Mouse (Mus musculus) mouse embryonic stem cell (cell line): Measurements from ENCODE around the gene D11Wsu47e.

Experiments
- in situ Hi-C, 2 experiments: fragments of 300-500 bp; cut with MboI; formaldehyde crosslinking; loops; 1 replicate in 1 of 2; 3 replicates in 1 of 2; pipeline ENCODE4 v1.14.3; 2019 to 2020; ENCODE audit warnings: low sequenced_read_pairs in 2 of 2, low pct_unique_long_range_greater_than_20kb in 1 of 2, mixed read lengths in 1 of 2; ENCODE audit not compliant: unreplicated experiment in 1 of 2

The D11Wsu47e gene

DNA sequence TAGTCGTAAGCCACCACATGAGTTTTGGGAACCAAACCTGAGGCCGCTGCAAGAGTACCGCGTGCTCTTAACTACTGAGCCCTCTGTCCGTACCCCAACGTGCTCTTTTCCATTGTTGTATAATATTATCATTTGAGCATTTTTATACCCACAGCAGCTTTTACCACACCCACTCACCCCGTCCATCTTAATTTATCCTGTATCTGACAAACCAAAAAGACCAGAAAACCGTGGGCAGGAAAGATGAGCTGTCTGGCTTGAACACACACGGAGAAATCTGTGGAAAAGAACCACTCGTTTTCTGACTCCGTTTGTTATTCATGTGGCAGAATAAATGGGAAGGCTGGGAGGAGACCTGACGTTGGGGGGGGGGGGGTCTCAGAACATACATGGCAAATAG, 6.3 kb downstream of the D11Wsu47e start:
- in situ Hi-C loops, result no loop called here

DNA sequence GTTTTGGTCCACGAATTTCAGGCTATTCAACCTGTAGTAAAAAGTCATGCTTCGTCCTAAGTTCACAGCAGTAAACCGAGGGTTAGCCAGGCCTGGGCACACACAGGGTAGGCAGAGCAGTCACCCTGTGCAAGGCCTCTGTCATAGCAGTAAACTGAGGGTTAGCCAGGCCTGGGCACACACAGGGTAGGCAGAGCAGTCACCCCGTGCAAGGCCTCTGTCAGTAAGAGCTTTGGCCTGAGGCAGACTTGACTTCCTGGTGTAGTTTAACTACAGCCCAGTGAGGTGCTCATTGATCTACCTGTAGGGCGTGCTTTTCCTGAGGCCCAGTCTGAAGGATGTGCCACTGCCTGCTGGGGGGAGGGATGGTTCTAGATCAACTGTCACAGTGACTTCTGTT, 7.1 kb downstream of the D11Wsu47e start:
- in situ Hi-C loops, result no loop called here

DNA sequence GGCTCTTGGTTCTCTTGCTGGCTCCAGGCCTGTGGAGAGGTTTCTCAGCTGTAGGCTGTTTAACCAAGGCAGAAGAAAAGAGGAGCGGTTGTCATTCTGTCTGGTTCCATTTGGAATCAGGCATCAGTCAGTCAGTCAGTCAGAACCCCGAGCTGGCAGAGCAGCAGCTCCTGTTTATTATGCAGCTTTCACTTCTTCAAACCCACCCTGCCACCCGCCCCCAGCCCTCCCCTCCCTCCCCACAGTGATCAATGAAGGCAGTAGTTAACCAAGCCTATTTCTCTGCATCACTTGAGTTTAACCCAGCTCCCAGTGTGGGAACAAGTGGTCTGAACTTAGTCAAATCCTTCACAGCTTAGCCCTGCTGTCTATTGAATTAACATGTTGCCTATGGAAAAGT, 7.6 kb downstream of the D11Wsu47e start:
- in situ Hi-C loops, result no loop called here

DNA sequence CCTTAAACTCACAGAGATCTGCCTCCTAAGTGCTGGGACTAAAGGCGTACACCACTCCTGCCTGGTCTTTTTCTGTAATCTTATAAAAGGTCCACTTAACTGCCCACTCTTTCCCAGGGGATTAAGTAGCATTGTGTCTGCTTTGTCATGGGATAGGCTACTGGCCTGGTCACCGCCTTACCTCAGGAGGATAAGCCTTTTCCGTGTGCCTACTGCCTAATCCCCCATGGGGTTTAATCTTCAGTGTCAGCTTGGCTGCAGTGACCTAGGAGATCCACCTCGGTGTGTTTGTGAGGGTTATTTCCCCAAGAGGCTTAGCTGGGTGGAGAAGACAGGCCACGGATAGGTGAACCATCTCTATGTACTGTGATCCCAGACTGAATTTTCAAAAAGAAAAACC, 13.4 kb downstream of the D11Wsu47e start:
- in situ Hi-C loops, result no loop called here

DNA sequence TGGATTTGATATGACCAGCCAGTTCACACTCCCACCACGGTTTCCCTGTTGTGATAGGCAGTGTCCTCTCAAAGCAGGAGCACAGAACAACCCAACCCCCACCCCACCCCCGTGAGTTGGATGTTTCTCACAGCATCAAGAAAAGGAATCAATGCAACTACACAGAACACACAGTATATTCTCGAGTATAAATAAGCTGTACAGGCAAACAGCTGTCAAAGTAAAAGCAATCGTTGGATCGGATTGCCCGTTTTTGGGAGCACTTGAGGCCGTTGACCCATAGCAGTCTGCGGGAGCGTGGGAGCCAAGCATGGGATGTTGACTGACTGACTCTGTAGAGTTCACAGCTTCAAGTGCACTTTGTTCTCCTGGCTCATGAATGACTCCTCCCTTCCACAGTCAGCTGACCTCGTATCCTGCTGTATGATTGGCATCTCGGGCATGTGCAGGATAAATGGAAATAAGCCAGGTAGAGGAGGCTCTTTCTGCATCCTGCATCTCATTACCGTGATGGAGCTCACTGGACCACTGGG, 13.9 kb downstream of the D11Wsu47e start:
- in situ Hi-C loops, result no loop called here

DNA sequence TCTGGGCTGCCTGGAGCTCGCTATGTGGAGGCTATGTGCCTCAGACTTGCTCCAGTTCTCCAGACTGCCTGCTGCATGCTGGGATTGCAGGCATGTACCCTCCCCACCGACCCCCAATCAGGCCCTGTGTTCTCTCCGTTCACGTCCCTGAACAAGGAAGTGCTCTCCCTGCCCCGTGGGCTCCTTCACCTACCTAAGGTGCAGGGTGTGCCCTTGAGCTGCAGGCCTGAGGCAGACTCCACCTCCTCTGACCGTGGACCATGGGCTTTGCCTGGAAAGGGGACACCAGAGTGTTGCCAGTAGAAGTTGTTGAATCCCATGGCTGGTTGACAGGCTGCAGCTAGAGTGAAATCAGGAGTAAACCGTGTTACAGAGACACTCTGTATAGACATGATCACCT, 15.4 kb downstream of the D11Wsu47e start:
- in situ Hi-C loops, result loop anchor here (5.0 kb wide), 1 partner anchor 113 kb away; no protein-coding TSS in a partner anchor

DNA sequence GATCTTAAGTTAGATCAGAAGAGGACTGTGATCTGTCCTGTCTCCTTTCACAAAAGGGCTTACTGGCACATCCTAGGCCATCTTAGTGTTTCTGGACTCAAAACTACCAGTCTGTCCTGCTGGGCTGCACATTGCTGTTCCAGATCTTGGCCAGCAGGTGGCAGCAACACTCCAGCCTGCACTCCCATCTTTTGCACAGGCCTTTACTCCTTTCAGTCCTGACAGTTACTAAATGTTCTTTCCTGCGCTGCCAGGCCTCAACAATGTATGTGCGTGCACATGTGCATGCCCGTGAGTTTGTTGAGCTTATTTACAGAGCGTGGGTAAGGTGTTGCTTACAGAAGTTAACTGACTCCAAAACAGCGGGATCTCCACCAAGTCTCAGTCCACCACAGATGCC, 19.5 kb downstream of the D11Wsu47e start:
- in situ Hi-C loops, result loop anchor here (5.0 kb wide), 1 partner anchor 109 kb away; no protein-coding TSS in a partner anchor

DNA sequence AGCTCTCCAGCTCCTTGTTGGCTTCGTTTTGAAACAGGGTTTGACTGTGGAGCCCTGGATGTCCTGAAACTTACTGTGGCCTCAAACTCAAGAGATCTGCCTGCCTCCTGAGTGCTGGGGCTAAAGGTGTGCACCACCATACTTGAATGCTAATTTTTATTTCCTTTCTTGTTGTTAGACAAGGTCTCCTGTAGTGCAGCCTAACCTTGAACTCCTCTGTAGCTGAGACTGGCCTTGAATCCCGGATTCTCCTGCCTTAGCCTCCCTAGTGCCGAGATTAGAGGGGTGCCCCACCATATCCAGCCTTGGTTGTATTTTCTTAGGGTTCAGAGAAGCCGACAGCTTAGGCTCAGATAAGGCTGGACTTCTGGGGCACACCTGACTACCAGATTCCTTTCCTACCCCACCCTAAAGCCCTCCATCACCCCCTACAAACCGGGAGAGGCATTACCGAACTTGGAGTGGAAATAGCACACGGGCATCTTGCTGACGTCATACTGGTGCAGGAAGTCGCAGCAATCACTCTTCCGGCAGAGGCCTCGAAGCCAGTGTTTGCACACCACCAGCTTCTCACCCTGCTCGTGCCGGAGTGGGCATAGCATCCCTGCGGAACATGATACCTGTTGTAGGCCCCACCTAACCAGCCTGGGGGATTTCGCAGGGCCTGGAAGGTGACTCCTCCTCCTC, 21.9 kb downstream of the D11Wsu47e start:
- in situ Hi-C loops, result no loop called here

DNA sequence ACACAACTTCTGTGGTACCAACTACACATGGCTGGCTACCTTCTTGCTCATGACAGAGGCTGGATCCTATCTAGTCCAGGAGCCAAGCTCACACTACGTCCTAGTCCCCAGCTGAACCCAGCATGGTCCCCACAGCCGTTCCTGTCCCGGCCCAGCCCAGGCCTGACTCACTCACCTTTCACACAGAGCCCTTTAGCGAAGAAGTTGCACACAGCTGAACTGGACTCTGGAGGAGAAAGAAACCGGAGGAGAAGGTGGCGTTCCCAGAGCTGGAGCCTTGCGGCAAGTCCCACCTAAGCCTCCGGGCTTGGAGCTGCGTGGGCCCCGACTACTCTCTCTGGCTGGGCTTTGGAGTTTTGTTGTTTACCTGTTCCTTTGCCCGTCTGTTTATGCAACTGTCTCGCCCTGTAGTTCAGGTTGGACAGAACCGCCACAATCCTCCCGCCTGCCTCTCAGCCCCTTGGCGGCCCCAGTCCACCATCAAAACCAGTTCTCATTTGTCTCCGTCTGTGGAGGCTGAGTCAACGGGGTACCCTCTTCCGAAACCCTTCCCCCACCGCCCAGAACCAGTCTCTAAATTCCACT, 24.5 kb downstream of the D11Wsu47e start:
- in situ Hi-C loops, result no loop called here

DNA sequence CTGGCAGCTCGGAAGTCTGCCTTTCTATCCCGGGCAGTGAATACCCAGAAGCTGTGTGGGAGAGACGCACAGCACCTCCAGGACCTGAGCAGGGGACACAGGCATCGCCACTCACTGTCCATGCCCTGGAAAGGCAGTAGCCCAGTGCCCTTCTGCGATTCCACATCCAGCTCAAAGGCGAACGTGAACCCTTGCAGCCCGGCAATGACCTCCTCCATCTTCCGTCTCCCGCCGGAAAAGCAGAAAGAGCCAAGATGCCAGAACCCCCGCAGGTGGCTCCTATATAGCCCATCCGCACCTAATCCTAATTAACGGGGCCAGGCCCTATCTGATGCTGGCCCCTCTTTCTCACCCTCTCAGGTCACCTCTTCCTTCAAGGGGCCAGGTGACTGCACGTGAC, 25.1 kb downstream of the D11Wsu47e start:
- in situ Hi-C loops, result no loop called here

DNA sequence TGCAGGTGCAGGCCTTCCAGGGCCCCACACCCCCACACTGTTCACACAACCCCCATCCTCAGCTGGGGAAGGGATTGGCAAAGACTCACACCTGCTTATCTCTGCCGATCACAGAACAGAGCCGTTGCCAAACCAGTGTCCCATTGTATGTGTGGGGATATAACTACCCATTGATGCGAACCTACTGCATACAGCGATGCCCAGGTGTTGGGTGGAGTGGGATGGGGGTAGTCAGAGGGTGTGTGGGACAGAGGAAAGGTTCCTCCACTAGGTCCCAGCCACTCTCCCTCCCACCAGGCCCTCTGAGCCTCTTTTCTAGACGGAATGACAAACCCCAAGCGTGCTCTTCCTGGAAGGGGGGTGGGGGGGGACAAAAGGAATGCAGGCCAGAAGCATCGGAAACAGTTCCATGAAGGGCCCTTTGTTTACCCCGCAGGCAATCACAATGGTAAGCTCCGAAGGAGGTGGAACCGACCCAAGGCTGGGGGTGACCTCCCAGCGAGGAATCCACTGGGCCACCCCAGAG, 25.6 kb downstream of the D11Wsu47e start, which contains the start of gene Cpsf4l:
TSS of gene Cpsf4l (minus strand) at position 287 of the 526 bp plus-strand sequence.
- in situ Hi-C loops, result no loop called here

DNA sequence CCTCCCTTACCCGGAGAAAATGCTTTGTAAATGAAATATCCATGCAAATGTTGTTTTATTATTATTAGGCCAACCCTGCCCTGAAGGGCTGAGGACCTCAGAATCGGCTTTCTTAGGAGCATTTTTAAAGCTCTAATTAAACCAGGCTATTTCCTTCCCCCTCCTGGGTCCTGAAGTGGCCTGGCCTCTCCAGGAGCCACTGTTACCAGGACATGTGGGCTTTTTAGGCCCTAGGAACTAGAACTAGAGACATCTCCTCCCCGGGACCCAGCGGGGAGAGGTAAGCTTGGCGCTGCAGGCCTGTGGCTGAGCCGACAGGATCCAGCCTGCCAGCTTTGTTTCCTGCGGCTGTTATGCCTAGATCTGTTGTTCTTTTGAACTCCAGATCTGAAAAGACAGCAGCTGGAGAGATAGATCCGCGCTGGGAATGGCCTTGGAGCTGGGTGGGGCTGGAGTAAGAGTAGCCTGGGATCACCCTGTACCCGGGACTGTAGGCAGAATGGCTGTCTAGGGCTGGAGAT, 26.1 kb downstream of the D11Wsu47e start:
- in situ Hi-C loops, result no loop called here

DNA sequence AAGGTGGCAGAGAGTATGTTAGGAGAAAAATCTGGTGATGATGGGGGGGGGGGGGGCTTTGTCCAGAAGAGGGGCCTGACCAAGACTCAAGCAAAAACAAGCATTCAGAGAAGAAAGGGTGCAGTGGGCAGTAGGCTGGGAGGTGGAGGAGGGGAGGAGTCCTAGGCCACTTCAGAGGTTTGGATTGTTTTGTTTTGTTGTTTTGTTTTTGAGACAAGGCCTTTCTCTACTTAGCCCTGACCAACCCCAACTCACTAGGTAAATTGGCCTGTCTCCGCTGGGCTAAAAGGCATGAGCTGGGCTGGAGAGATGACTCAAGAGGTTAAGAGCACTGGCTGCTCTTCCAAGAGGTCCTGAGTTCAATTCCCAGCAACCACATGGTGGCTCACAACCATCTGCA, 26.8 kb downstream of the D11Wsu47e start:
- in situ Hi-C loops, result no loop called here

DNA sequence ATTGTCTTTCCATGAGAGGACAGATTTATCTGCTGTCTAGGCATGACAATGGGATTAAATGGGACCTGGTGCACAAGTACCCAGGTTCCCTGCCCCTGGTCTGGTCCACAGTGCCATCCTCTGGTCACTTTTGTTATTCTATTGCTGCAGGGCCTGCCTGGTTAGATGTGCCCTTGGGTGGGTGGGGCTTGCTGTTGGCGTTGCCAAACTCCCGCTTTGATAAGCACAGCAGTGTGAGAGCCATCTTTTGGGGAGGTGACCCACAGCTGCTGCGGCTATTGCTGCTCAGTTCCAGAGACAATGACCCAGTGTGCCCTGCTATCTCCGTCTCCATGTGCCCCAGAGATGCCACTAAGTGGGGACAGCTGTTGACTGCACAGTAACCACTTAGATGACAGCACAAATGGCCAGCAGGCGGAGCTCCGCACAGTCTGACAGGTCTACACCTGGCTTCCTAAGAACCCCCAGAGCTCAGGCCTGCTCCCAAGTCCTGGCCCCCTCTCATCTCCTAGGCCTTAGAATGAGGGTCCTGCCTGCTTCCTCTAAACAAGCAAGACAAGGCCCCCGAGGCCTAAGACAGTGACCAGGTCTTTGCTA, 31.0 kb downstream of the D11Wsu47e start:
- in situ Hi-C loops, result no loop called here

DNA sequence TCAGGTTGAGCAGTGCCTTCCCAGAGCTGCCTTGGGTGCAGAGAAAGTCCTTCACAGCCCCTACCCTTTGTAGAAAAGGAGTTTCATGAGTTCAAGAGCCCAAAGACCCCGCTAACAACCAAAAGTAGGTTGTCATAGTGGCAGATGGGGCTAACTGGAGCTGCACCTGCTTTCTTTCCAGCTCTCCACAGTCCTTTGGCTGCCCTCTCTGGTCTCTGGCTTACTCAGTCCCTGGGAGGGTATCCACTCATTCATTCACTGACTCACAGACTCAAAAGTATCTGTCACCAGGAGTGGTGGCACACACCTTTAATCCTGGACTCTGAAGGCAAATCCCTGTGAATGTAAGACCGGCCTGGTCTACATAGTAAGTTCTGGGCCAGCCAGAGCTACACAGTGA, 31.9 kb downstream of the D11Wsu47e start:
- in situ Hi-C loops, result no loop called here

DNA sequence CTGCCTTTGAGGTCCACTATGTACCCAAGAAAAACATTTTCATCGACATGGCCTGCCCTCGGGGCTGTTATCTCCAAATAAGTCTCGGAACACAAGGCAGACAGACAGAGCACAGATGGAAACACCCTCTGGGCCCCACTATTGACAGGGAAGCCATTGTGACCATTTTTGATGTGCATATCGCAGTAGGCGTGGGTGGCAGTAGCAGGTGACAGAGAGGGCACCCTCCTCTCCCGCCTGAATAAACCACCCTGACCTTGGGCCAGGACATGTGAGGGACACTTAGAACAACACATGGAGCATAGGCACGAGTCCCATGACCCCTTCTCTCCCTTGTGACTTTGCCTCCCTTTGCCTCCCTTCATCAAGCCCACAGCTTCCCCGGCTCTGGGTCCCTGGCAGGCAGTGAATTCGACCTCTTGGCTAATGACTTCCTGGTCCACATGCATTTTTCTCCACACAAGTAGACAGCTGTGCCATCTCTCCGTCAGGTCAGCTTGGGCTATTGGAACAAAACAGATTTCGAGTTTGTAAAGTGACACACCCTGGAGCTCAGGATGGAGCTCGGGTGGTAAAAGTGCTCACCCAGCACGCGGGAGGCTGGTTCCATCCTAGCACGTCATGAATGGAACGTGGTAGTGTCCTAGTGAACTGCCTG, 33.7 kb downstream of the D11Wsu47e start:
- in situ Hi-C loops, result no loop called here

DNA sequence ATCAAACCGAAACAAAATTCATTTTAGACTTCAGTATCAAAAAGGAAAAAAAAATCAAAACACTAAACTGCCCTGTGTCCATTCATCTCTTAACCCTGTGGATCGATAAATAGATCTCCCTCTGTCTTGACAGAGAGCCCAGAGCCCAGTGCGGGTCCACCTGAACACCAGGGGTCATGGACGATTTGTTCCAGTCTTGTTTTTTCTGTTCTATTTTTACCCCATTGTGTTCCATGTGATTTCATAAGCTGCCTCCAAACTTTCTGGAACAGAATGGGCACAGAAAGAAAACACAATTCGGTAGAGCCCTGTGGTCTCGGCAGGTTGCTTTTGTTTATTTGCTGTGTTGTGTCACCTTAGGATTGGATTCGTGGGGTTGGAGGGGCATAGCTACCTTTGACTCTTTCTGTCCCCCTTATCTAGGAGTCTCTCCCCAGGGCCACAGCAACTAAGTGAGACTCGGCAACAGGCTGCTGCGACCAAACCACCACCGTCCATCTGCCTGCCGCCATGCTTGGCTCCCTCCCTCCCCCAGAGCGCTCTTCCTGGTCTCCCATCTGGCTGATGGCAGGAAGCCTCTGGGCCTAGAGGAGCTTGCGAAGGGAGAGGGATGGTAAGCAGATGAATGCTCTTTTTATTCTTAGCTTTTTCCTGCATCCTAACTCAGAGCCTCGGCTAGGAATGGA, 38.3 kb downstream of the D11Wsu47e start:
- in situ Hi-C loops, result no loop called here
